Mouse (Mus musculus): Measurements from ENCODE around the gene Fkbp11.

DNA sequence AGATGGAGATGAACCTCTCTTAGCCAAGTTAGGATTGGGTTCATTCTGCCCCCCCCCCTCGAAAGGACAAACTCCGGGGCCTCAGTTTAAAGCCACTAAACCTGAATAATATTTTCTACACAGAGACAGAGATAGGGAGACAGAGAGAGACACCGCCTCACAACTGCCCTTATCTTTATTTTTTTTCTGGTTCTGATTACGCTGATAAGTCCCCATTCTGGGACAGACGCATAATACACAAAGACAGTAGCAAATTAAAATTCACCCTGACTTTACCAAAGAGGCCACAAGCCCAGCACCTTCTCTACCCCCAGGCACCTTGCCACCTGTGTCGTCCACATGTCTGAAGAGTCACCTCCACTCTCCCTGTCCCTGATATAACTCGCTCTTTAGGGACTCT lies 46.4 kb downstream of the Fkbp11 start:
- TF ChIP-seq POLR2A (IDR thresholded peaks at IDR 0.05; ENCODE audit: borderline replicate concordance, insufficient read depth, low read length) (no peak), CTCF (IDR thresholded peaks at IDR 0.05; ENCODE audit: borderline replicate concordance, insufficient read depth, low read depth, low read length) (no peak)
